Mouse (Mus musculus): ENCODE measurements around the gene N4bp1. TPM values are rescaled to one million over a fixed set of nuclear protein-coding genes. Genes with fewer than 3 reads are reported as not detected.
A peak's percentile ranks its signal among the peaks of the same experiment; 100 is the strongest.

Gene N4bp1
- polyA plus RNA-seq, 1 experiment from 2014 or later: 10.3 TPM

DNA sequence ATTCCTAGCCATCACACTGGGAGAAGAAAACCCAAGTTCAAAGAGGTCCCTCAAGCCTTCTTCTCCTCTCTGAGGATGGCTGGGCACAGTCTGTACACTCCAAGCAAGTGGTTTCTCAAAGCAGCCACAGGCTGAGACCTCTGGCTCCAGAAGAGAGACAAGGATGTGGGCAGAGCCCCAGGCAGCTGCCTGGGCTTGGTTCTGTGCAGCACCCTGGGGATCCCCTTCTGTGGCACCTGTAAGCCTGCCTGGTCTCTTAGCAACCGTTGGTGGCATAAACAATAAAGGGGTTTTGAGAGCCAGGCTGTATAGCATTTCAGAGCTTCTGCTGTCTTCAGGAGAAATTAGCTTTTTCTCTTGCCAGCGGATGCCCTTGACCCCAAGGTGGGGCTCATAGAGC, 87.4 kb downstream of the N4bp1 start:
- H3K27me3 ChIP-seq (replicated peaks; ENCODE audit: low read depth, poor library complexity, severe bottlenecking): no peaks in the 10 kb centered on the region
- DNase-seq (ENCODE audit: low spot score): no peak
- H3K9me3 ChIP-seq: no peaks in the 10 kb centered on the region
- peaks cover 4% of the 10 kb centered on the region; the same call in 1 of the 2 replicates for H3K4me1 ChIP-seq
- H3K36me3 ChIP-seq (replicated peaks): no peaks in the 10 kb centered on the region
- H3K4me3 ChIP-seq: no peak overlapping the region
- no peak overlapping the region for H3K27ac ChIP-seq (replicated peaks)
- 84% methylated on average over 2 of the region's 2 CpGs for WGBS

DNA sequence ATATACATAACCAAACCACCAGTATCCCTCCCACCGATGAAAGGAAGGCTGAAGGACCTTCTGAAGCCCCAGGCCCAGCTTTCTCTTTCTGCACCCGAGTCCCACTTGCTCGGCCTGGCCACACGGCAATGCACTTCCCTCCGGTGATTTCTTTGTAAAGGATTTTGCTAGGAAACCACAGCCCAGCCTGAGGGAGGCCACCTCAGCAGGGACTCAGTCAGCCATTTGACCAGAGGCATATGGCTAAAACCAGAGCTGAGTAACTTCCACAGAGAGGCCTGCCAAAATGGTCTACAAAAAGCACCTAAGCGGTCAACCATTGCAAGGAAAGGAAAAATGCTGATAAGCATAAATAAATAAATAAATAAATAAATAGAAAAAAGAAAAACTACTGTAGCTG, 90.3 kb downstream of the N4bp1 start:
- H3K36me3 ChIP-seq (replicated peaks): no peaks in the 10 kb centered on the region
- H3K4me3 ChIP-seq: no peak overlapping the region
- no peak overlapping the region for H3K27ac ChIP-seq (replicated peaks)
- H3K4me1 ChIP-seq: peaks cover 5% of the 10 kb centered on the region; the same call in 1 of the 2 replicates
- no peaks in the 10 kb centered on the region for H3K9me3 ChIP-seq
- WGBS: 57% methylated on average over 6 of the region's 6 CpGs
- H3K27me3 ChIP-seq (replicated peaks; ENCODE audit: low read depth, poor library complexity, severe bottlenecking): no peaks in the 10 kb centered on the region
- no peak for DNase-seq (ENCODE audit: low spot score)

DNA sequence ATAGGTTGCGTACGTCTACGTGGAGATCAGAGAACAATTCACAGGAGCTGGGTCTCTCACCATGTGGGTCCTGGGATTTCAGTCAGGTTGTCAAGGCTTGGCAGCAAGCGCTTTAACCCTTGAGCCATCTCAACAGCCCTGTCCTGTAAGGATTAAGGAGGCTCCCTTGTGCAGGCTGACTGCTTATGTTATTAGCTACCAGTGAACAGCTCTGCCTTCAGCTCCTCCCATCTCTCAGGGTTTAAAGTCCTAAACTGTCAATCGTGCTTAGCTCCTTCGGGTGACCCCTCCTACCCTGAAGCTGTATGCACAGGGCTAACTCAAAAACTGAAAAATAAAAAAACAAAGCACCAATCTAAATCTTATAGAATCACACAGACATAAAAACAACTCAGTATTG, 93.5 kb downstream of the N4bp1 start:
- no peaks in the 10 kb centered on the region for H3K9me3 ChIP-seq
- no peak for DNase-seq (ENCODE audit: low spot score)
- H3K27me3 ChIP-seq (replicated peaks; ENCODE audit: low read depth, poor library complexity, severe bottlenecking): no peaks in the 10 kb centered on the region
- H3K4me3 ChIP-seq: no peak overlapping the region
- peaks cover 21% of the 10 kb centered on the region for H3K4me1 ChIP-seq
- WGBS: 85% methylated on average over 6 of the region's 6 CpGs
- no peak overlapping the region for H3K27ac ChIP-seq (replicated peaks)
- no peaks in the 10 kb centered on the region for H3K36me3 ChIP-seq (replicated peaks)

DNA sequence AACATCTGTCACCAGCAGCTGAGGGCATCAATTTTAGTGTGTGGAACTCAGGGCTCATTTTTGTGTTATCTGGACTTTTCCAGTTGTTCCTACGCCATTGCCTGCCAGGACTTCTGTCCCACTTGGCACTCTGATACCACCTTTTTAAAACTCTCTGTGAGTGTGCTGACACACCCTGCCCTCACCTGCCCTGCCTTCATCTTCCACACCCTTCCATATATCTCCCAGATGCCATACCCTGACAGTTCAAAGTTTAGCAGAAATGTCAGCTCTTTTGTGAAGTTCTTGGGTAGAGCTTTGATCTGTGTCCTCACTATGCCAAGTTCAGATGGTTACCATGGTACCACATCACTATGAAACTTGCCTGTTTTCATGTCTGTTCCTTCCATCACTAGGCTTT, 95.5 kb downstream of the N4bp1 start:
- Histone ChIP-seq H3K36me3 (replicated peaks) (no peaks in the 10 kb centered on the region), H3K4me1 (peaks cover 21% of the 10 kb centered on the region), H3K27me3 (replicated peaks; ENCODE audit: low read depth, poor library complexity, severe bottlenecking) (no peaks in the 10 kb centered on the region), H3K4me3 (no peak overlapping the region), H3K9me3 (no peaks in the 10 kb centered on the region), H3K27ac (replicated peaks) (no peak overlapping the region)
- no peak for DNase-seq (ENCODE audit: low spot score)
- 83% methylated on average over 1 of the region's 1 CpGs for WGBS

DNA sequence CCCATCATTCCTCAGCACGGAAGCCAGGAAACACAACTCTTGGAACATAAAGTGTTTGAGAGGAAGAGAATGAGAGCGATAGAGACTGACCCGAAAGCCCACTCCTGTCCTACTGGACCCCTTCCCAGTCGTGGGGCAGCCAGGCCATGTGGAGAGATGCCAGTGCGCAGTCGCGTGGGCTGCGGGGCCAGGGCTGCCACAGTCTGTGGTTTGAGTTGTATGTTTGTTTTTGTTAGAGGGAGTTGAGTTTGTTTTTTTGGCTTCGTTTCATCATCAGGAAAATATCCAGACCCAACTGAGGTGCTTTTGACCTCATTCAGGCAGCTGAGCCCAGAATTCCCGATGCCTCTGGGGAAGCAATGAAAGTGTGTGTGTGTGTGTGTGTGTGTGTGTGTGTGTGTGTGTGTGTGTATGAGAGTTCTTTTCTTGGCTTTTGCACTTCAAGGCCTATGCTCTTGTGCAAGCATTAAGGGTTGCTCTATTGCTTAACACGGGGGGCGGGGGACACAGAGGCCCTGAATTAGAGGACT, 97.1 kb downstream of the N4bp1 start:
- Histone ChIP-seq H3K36me3 (replicated peaks) (no peaks in the 10 kb centered on the region), H3K4me1 (peaks cover 21% of the 10 kb centered on the region), H3K4me3 (no peak overlapping the region), H3K9me3 (no peaks in the 10 kb centered on the region), H3K27ac (replicated peaks) (peak overlapping the region; percentile 44; the same call in 1 of the 2 replicates), H3K27me3 (replicated peaks; ENCODE audit: low read depth, poor library complexity, severe bottlenecking) (no peaks in the 10 kb centered on the region)
- peak; percentile 40 for DNase-seq (ENCODE audit: low spot score)
- 80% methylated on average over 12 of the region's 12 CpGs for WGBS

DNA sequence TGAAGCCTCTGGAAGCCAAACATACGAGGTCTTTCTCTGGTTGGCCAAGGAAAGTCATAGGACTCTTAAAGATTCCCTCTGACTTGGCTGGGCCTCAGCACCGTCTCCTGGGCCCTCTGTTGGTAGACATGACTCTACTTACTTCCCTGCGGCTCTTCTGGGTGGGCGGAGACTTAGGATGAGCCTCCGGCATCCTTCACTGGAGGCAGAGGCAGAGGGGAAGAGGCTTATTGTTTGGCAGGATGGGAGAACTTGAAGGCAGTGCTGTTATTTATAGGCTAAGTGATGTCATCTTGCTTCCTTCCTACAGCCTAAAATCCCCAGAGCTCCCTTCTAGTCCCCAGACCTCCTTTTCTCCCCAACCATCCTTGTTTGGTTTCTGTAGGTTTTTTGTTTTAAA, 98.6 kb downstream of the N4bp1 start:
- no peak overlapping the region for H3K4me3 ChIP-seq
- H3K36me3 ChIP-seq (replicated peaks): no peaks in the 10 kb centered on the region
- H3K27ac ChIP-seq (replicated peaks): no peak overlapping the region
- DNase-seq (ENCODE audit: low spot score): no peak
- no peaks in the 10 kb centered on the region for H3K27me3 ChIP-seq (replicated peaks; ENCODE audit: low read depth, poor library complexity, severe bottlenecking)
- peaks cover 21% of the 10 kb centered on the region for H3K4me1 ChIP-seq
- 48% methylated on average over 5 of the region's 5 CpGs for WGBS
- no peaks in the 10 kb centered on the region for H3K9me3 ChIP-seq

DNA sequence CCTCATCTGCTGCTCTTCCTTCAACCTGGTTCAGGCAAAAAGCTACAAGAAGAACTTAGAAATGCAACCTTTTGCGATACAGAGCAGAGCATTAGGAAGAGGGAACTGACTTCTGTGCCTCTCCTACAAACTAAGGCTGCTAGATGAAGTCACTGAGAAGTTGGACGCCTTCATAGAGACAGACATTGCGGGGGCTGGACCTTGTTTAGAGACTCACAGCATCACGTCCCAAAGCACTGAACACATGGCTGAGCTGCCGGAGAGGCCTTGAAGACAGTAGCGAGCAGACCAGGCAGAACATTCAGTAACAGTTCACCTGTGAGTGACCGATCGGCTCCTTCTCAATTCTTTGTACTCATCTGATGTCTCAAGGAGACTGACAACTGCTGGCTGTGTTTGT, 104.0 kb downstream of the N4bp1 start:
- H3K4me3 ChIP-seq: no peak overlapping the region
- 90% methylated on average over 8 of the region's 8 CpGs for WGBS
- H3K9me3 ChIP-seq: no peaks in the 10 kb centered on the region
- H3K27ac ChIP-seq (replicated peaks): no peak overlapping the region
- no peaks in the 10 kb centered on the region for H3K36me3 ChIP-seq (replicated peaks)
- no peaks in the 10 kb centered on the region for H3K4me1 ChIP-seq
- no peaks in the 10 kb centered on the region for H3K27me3 ChIP-seq (replicated peaks; ENCODE audit: low read depth, poor library complexity, severe bottlenecking)
- no peak for DNase-seq (ENCODE audit: low spot score)

DNA sequence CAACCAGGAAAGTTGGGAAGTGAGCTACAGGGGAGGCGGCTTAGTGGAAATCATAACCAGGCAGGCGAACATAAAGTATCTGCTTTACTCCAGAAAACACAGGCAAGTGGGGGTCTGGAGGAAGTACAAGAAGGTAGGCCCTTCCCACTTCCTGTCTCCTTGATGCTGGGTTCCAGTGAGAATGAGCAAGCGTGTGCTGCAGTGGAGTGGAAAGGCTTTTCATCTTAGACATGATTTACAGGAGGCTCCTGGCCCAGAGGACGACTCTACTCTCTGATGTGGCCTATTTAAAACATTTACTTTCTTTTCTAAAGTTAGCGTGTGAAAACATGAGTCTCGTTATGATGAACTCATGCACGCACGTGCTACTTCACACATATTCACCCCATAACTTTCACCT, 105.9 kb downstream of the N4bp1 start:
- H3K9me3 ChIP-seq: no peaks in the 10 kb centered on the region
- no peak overlapping the region for H3K4me3 ChIP-seq
- no peaks in the 10 kb centered on the region for H3K4me1 ChIP-seq
- H3K27ac ChIP-seq (replicated peaks): no peak overlapping the region
- 90% methylated on average over 8 of the region's 8 CpGs for WGBS
- no peaks in the 10 kb centered on the region for H3K27me3 ChIP-seq (replicated peaks; ENCODE audit: low read depth, poor library complexity, severe bottlenecking)
- H3K36me3 ChIP-seq (replicated peaks): no peaks in the 10 kb centered on the region
- no peak for DNase-seq (ENCODE audit: low spot score)

DNA sequence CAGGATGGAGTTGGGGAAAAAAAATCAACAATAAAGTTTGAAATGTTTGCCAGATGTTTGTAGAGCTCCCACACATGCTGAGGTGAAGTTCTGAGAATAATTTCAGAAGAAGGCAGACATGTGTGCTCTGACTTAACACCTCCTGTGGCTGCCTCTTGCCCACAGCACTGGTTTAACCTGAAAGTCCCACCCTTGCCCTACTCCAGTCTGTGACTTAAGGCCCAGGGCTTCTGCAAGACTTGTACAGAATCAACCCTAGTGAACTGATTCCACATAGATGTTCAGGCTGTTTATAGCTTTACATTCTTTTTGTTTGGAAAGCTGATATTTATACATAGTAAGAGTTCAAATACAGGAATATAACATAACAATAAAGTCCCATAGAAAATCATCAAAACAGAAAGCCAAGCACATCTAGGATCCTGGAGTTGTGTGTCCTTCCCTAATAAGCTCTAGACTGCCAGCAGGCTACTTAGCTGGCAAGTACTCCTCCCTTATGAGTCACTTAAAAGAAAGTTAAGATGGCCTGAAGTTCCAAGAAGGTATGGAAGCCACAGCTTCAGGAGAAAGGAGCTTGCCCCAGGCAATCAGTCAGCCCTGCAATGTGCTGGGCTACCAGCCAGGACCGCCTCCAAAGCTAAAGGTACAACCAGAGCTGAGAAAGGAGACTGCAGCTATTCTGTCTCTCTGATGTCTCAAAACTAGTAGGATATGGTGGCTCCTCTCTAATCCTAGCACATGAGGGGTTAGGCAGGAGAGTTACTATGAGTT, 114.9 kb downstream of the N4bp1 start:
- Histone ChIP-seq H3K36me3 (replicated peaks) (no peaks in the 10 kb centered on the region), H3K4me3 (no peak overlapping the region), H3K4me1 (no peaks in the 10 kb centered on the region), H3K27me3 (replicated peaks; ENCODE audit: low read depth, poor library complexity, severe bottlenecking) (no peaks in the 10 kb centered on the region), H3K9me3 (no peaks in the 10 kb centered on the region), H3K27ac (replicated peaks) (no peak overlapping the region)
- no peak for DNase-seq (ENCODE audit: low spot score)
- WGBS: 76% methylated on average over 1 of the region's 1 CpGs

DNA sequence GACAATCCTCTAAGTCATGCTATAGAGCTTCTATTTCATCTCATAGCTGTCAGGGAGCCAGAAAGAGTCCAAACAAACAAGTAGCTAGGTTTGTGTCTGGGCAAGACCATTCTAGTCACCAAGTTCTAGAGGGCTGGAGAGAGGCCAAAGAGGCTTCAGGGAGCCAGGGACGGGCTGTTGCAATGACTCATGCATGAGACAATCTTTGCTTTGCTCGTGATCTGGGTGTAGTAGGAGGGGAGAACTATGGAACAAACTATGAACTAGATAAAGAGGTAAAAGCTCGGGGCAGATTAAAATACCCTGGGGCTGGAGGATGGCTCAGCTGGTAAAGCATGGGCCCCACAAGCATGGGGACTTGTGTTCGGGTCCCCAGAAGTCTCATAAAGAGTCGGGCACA, 116.6 kb downstream of the N4bp1 start:
- no peaks in the 10 kb centered on the region for H3K4me1 ChIP-seq
- no peaks in the 10 kb centered on the region for H3K36me3 ChIP-seq (replicated peaks)
- H3K27ac ChIP-seq (replicated peaks): no peak overlapping the region
- no peaks in the 10 kb centered on the region for H3K9me3 ChIP-seq
- DNase-seq (ENCODE audit: low spot score): no peak
- H3K4me3 ChIP-seq: no peak overlapping the region
- 82% methylated on average over 5 of the region's 5 CpGs for WGBS
- no peaks in the 10 kb centered on the region for H3K27me3 ChIP-seq (replicated peaks; ENCODE audit: low read depth, poor library complexity, severe bottlenecking)

DNA sequence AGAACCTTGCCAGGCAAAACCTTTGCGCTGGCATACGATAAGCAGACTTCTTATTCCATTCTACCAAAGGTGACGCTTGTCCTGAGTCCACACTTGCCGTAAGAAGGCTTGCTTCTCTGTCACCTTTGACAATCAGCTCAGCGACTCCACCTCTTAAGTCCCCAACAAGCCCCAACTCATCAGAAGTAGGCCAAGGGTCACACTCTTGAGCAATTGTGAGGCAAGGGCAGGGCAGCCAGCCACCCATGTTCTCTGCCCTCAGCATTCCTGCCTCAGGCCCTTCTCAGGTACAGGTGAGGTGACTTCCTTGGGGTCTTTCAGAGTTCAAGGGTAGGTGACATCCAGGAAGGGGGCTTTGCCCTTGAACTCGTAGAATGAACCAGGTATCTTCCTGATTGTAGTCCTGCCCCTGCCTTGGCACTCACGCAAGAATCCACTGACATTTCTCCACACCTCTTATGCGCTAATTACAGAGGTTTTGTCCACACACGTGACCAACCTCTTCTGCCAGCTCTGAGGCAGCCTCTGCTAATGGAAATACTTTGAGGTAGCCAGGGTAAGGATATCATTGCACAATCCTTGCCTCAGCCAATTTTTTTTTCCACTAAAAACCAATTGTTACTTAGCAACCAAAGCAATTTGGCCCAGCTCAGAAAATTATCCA, 118.4 kb downstream of the N4bp1 start:
- no peaks in the 10 kb centered on the region for H3K4me1 ChIP-seq
- no peak overlapping the region for H3K27ac ChIP-seq (replicated peaks)
- no peaks in the 10 kb centered on the region for H3K36me3 ChIP-seq (replicated peaks)
- no peak for DNase-seq (ENCODE audit: low spot score)
- H3K9me3 ChIP-seq: no peaks in the 10 kb centered on the region
- no peaks in the 10 kb centered on the region for H3K27me3 ChIP-seq (replicated peaks; ENCODE audit: low read depth, poor library complexity, severe bottlenecking)
- 86% methylated on average over 9 of the region's 9 CpGs for WGBS
- H3K4me3 ChIP-seq: no peak overlapping the region

DNA sequence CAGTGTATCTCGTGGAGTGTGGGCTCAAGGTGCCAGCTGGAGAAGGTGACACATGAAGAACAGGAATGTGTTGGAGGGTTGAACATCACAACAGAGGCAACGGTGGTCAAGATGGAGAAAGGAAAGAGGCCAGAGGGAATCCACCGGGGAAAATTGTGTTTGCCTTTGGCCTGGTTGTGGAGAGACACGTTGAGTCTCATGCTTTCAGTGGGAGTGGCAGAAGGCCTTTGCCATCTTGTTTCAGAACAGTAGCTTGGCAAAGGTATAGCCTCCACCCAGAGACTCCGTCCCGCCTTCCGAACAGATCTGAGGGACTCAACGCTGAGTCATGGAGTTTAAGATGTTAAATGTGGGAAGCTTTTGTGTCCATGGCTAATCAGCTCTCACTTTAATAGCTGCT, 119.4 kb downstream of the N4bp1 start:
- Histone ChIP-seq H3K4me1 (no peaks in the 10 kb centered on the region), H3K27me3 (replicated peaks; ENCODE audit: low read depth, poor library complexity, severe bottlenecking) (no peaks in the 10 kb centered on the region), H3K36me3 (replicated peaks) (no peaks in the 10 kb centered on the region), H3K4me3 (no peak overlapping the region), H3K27ac (replicated peaks) (no peak overlapping the region), H3K9me3 (no peaks in the 10 kb centered on the region)
- 93% methylated on average over 8 of the region's 8 CpGs for WGBS
- no peak for DNase-seq (ENCODE audit: low spot score)

DNA sequence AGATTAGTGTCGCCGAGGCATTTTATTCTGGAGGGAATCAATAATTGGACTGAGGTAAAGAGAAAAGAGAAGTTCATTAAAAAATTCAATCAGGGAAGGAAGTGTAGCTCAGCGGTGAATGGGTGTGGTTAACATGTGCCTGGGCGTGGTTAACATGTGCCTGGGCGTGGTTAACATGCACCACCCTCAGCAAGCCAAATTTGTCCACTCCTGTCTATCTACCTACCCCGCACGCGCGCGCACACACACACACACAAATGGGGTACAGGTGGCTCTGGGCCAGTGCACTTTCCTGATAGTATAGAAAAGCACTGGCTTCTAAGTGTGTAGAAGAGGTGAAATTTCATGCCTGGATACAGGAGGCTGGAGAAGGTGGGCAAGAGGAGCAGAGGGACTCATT, 119.9 kb downstream of the N4bp1 start:
- 91% methylated on average over 10 of the region's 10 CpGs for WGBS
- no peaks in the 10 kb centered on the region for H3K4me1 ChIP-seq
- H3K36me3 ChIP-seq (replicated peaks): no peaks in the 10 kb centered on the region
- H3K27ac ChIP-seq (replicated peaks): no peak overlapping the region
- no peaks in the 10 kb centered on the region for H3K9me3 ChIP-seq
- no peak for DNase-seq (ENCODE audit: low spot score)
- H3K27me3 ChIP-seq (replicated peaks; ENCODE audit: low read depth, poor library complexity, severe bottlenecking): no peaks in the 10 kb centered on the region
- H3K4me3 ChIP-seq: no peak overlapping the region
